Mouse (Mus musculus) spleen, adult 2 months (tissue): Measurements from ENCODE around the gene Npas3.

Experiments
- CTCF ChIP-seq: fragments of 200-500 bp; IDR thresholded peaks from 2 replicates; pipeline ENCODE4 v1.5.1; 2011; ENCODE audit warnings: mild to moderate bottlenecking, inconsistent platforms; ENCODE audit not compliant: insufficient read depth, insufficient read length, insufficient replicate concordance; ENCODE audit errors: extremely low read depth
- POLR2A ChIP-seq: fragments of 200-500 bp; IDR thresholded peaks from 2 replicates; pipeline ENCODE4 v1.6.1; 2011; ENCODE audit warnings: low read depth, low read length, inconsistent platforms

DNA sequence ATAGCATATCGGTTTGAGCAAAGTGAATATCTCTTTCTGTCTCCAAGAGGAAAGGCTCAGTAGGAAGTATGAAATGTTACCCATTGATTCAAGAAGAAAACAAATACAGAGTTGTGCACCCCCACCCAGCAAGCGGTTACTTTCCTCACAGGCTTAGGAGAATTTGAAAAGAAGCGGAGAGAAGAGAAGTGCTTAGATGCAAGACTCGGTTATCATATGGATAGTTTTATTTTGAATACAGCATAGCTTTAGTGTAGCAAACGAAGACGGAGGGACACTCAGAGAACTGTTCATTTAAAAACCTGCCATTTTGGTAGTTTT is 5.6 kb downstream of the Npas3 start:
- no peak for TF ChIP-seq CTCF
- no peak for TF ChIP-seq POLR2A
